ENCODE assay signal across 9 mouse cellular contexts in genomic region chr3:88640676-88641075, GRCm38 (mm10). TPM values are rescaled to one million over a fixed set of nuclear protein-coding genes. Genes with fewer than 3 reads are reported as not detected.
DNase-seq lines count a peak whose midpoint lies in the region; ATAC-seq and TF ChIP-seq lines count a peak whose summit lies in the region.
"Had no signal": no experiment of that assay in that cellular context is flagged by ENCODE, and none has a peak within 500 bp of the region (broad histone marks: within the 10 kb centered on the region; RNA-seq: fewer than 3 reads in every experiment).

No protein-coding gene starts in this region.

- H3K27ac ChIP-seq in liver, adult 2 months (replicated peaks; ENCODE audit: insufficient read depth, low read depth, low read length) = no peak overlapping the region
- no peak overlapping the region for H3K27ac ChIP-seq in liver, embryonic 12.5 days
- no peak overlapping the region for H3K27ac ChIP-seq in liver, postnatal 0 days (ENCODE audit: low read depth)
- H3K27ac ChIP-seq: macrophage had no signal

- TF ChIP-seq POLR2A in liver, adult 2 months (IDR thresholded peaks at IDR 0.05; ENCODE audit: extremely low read depth, insufficient read depth, low read length) = no peak

- no peak overlapping the region for H3K9ac ChIP-seq in liver, adult 2 months (ENCODE audit: low read depth, low read length)
- H3K9ac ChIP-seq in liver, embryonic 12.5 days = no peak overlapping the region
- no peak overlapping the region for H3K9ac ChIP-seq in liver, postnatal 0 days (replicated peaks)

- ATAC-seq in liver, embryonic 12.5 days = no peak
- ATAC-seq in liver, postnatal 0 days = peak; percentile 58; the same call in 1 of the 2 replicates

- no peak for TF ChIP-seq EP300 in liver, postnatal 0 days (IDR thresholded peaks at IDR 0.05; ENCODE audit: low read depth)

- peak; percentile 43 for DNase-seq in liver, adult 2 months (ENCODE audit: extremely low read depth, low read depth, low spot score)
- DNase-seq in Muller cell, postnatal 12 days (ENCODE audit: inconsistent ontology term) = peak; percentile 38
- peak; percentile 84 for DNase-seq in cerebellum, postnatal 10 days
- peak; percentile 66 for DNase-seq in forelimb bud, embryonic 11.5 days (ENCODE audit: low read depth, low spot score)
- DNase-seq in liver, postnatal 0 days = peak; percentile 69
- DNase-seq in retina, embryonic 14.5 days (ENCODE audit: low spot score) = peak; percentile 84

- H3K4me3 ChIP-seq in liver, adult 2 months (ENCODE audit: insufficient read depth, low read depth, low read length) = no peak overlapping the region
- no peak overlapping the region for H3K4me3 ChIP-seq in liver, embryonic 12.5 days
- no peak overlapping the region for H3K4me3 ChIP-seq in liver, postnatal 0 days (ENCODE audit: low read depth, low read length)

- H3K27me3 ChIP-seq in liver, adult 2 months (ENCODE audit: control insufficient read depth, insufficient read depth, low read length) = no peaks in the 10 kb centered on the region
- no peaks in the 10 kb centered on the region for H3K27me3 ChIP-seq in liver, embryonic 12.5 days (replicated peaks)
- no peaks in the 10 kb centered on the region for H3K27me3 ChIP-seq in liver, postnatal 0 days (ENCODE audit: insufficient read depth, low read length)

- H3K36me3 ChIP-seq in liver, adult 2 months (ENCODE audit: control insufficient read depth, insufficient read depth, low read length) = peaks cover 3% of the 10 kb centered on the region; the same call in 1 of the 2 replicates
- H3K36me3 ChIP-seq in liver, embryonic 12.5 days = peaks cover 95% of the 10 kb centered on the region
- H3K36me3 ChIP-seq in liver, postnatal 0 days (replicated peaks; ENCODE audit: insufficient read depth, low read length) = peaks cover 69% of the 10 kb centered on the region

- no peaks in the 10 kb centered on the region for H3K79me2 ChIP-seq in liver, adult 2 months (ENCODE audit: control insufficient read depth, insufficient read depth, low read length)

- TF ChIP-seq CTCF in liver, adult 2 months (IDR thresholded peaks at IDR 0.05; ENCODE audit: low read depth, low read length) = peak; percentile 52
- TF ChIP-seq CTCF in liver, postnatal 0 days (IDR thresholded peaks at IDR 0.05; ENCODE audit: low read depth) = peak; percentile 79

- H3K4me2 ChIP-seq in liver, embryonic 12.5 days = no peak overlapping the region
- no peak overlapping the region for H3K4me2 ChIP-seq in liver, postnatal 0 days (ENCODE audit: low read depth, low read length)

- H3K4me1 ChIP-seq in liver, adult 2 months (ENCODE audit: control insufficient read depth, insufficient read depth, low read length) = no peaks in the 10 kb centered on the region
- no peaks in the 10 kb centered on the region for H3K4me1 ChIP-seq in liver, embryonic 12.5 days
- H3K4me1 ChIP-seq in liver, postnatal 0 days (ENCODE audit: insufficient read depth) = no peaks in the 10 kb centered on the region

- 54% methylated on average over 1 of the region's 1 CpGs for WGBS in liver, adult 2 months
- 45% methylated on average over 1 of the region's 1 CpGs for WGBS in liver, embryonic 12.5 days (ENCODE audit: insufficient replicate concordance)
- WGBS in liver, postnatal 0 days (ENCODE audit: insufficient replicate concordance) = 63% methylated on average over 1 of the region's 1 CpGs

- no peaks in the 10 kb centered on the region for H3K9me3 ChIP-seq in liver, embryonic 12.5 days (replicated peaks)
- no peaks in the 10 kb centered on the region for H3K9me3 ChIP-seq in liver, postnatal 0 days (ENCODE audit: low read length)

RNA-seq across cellular contexts. Expression of gene Rxfp4, which starts 12.3 kb away (rescaled TPM):
- not detected in 2 replicates for total RNA-seq in liver, adult 2 months (2014; rRNA removed)
- polyA plus RNA-seq in liver, adult 2 months (2012; rRNA removed) = not detected in 2 replicates
- not detected in 2 replicates for polyA plus RNA-seq in liver, embryonic 12.5 days (2016; fragmentation: Nextera tagmentation; extraction: Ambion mirVana)
- not detected in 2 replicates for polyA plus RNA-seq in liver, postnatal 0 days (2015; fragmentation: Nextera tagmentation; extraction: Ambion mirVana)
- total RNA-seq: gastrocnemius, adult 8-10 months had no signal
- polyA plus RNA-seq: macrophage had no signal

RNA-seq across cellular contexts. Expression of gene Arhgef2, which starts 34.9 kb away (rescaled TPM):
- total RNA-seq in liver, adult 2 months (2014; rRNA removed) = 2.7 and 3.6 TPM in 2 replicates
- 3.6 and 4.9 TPM in 2 replicates for polyA plus RNA-seq in liver, adult 2 months (2012; rRNA removed)
- polyA plus RNA-seq in liver, embryonic 12.5 days (2016; fragmentation: Nextera tagmentation; extraction: Ambion mirVana) = 30.5 and 33.0 TPM in 2 replicates
- 13.7 and 13.8 TPM in 2 replicates for polyA plus RNA-seq in liver, postnatal 0 days (2015; fragmentation: Nextera tagmentation; extraction: Ambion mirVana)

RNA-seq across cellular contexts. Expression of gene Khdc4, which starts 44.9 kb away (rescaled TPM):
- total RNA-seq in liver, adult 2 months (2014; rRNA removed) = 32.9 and 34.7 TPM in 2 replicates
- 23.8 and 39.7 TPM in 2 replicates for polyA plus RNA-seq in liver, adult 2 months (2012; rRNA removed)
- 44.1 and 46.4 TPM in 2 replicates for polyA plus RNA-seq in liver, embryonic 12.5 days (2016; fragmentation: Nextera tagmentation; extraction: Ambion mirVana)
- polyA plus RNA-seq in liver, postnatal 0 days (2015; fragmentation: Nextera tagmentation; extraction: Ambion mirVana) = 18.8 and 19.8 TPM in 2 replicates
